Comparison of ENCODE assay signal across 7 mouse cellular contexts in the genomic region with DNA sequence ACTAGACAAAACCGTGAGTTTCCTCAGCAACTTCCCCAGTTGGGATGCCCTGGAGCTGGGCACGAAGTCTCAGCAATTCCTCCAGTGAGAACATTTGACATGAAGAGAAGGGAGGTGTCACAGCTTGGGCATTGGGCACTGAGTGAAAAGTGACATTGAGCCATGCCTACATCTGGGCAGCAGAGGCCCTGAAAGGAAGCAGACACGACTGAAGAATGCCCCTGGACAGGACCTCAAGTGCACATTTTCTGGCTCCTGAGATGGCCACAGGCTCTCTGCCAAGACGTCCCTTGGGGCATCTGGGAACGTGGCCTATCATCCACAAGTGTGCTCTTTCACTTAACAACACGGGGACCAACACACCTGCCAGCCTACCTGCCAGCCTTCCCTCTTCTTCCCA. TPM values are rescaled to one million over a fixed set of nuclear protein-coding genes. Genes with fewer than 3 reads are reported as not detected.
DNase-seq lines count a peak whose midpoint lies in the region; ATAC-seq lines count a peak whose summit lies in the region.

No protein-coding gene starts in this region.

- peaks cover 20% of the 10 kb centered on the region for H3K4me1 ChIP-seq in heart, embryonic 11.5 days (ENCODE audit: control insufficient read depth, insufficient read depth, low read length)
- H3K4me1 ChIP-seq in limb, embryonic 13.5 days = peaks cover 17% of the 10 kb centered on the region
- peaks cover 28% of the 10 kb centered on the region for H3K4me1 ChIP-seq in neural tube, embryonic 13.5 days (replicated peaks)

- H3K9me3 ChIP-seq in heart, embryonic 11.5 days (replicated peaks; ENCODE audit: control insufficient read depth, low read length) = no peaks in the 10 kb centered on the region
- H3K9me3 ChIP-seq in limb, embryonic 13.5 days = no peaks in the 10 kb centered on the region
- no peaks in the 10 kb centered on the region for H3K9me3 ChIP-seq in neural tube, embryonic 13.5 days

- no peaks in the 10 kb centered on the region for H3K27me3 ChIP-seq in heart, embryonic 11.5 days (ENCODE audit: control insufficient read depth, insufficient read depth, low read length)
- no peaks in the 10 kb centered on the region; the same call in 1 of the 2 replicates for H3K27me3 ChIP-seq in limb, embryonic 13.5 days
- no peaks in the 10 kb centered on the region for H3K27me3 ChIP-seq in neural tube, embryonic 13.5 days

- 49% methylated on average over 6 of the region's 6 CpGs for WGBS in heart, embryonic 11.5 days (ENCODE audit: insufficient replicate concordance)
- WGBS in limb, embryonic 13.5 days = 52% methylated on average over 6 of the region's 6 CpGs
- WGBS in neural tube, embryonic 13.5 days = 53% methylated on average over 6 of the region's 6 CpGs

- H3K4me3 ChIP-seq in heart, embryonic 11.5 days (ENCODE audit: low read depth, low read length) = peak overlapping the region; percentile 95
- peak overlapping the region; percentile 97 for H3K4me3 ChIP-seq in limb, embryonic 13.5 days
- peak overlapping the region; percentile 94 for H3K4me3 ChIP-seq in neural tube, embryonic 13.5 days

- no peak for ATAC-seq in heart, embryonic 11.5 days (replicated peaks; ENCODE audit: insufficient number of reproducible peaks, low FRiP score, low TSS enrichment)
- ATAC-seq in limb, embryonic 13.5 days (ENCODE audit: low FRiP score, low read depth) = no peak
- ATAC-seq in neural tube, embryonic 13.5 days (ENCODE audit: low read depth) = no peak

- no peak overlapping the region for H3K27ac ChIP-seq in heart, embryonic 11.5 days (ENCODE audit: low read depth, low read length)
- 0 out of 2 replicates have a peak overlapping the region, but pooled peaks have one; percentile 33 for H3K27ac ChIP-seq in limb, embryonic 13.5 days
- no peak overlapping the region for H3K27ac ChIP-seq in neural tube, embryonic 13.5 days (replicated peaks)

- DNase-seq in testis, postnatal 10 days (ENCODE audit: low spot score) = peak; percentile 60
- no peak for DNase-seq in testis, postnatal 14 days (ENCODE audit: low spot score)
- no peak for DNase-seq in adrenal gland, adult 8-10 months
- DNase-seq in frontal cortex, postnatal 10 days (ENCODE audit: low spot score in 2 of 2) = no peak

- H3K4me2 ChIP-seq in heart, embryonic 11.5 days = peak overlapping the region; percentile 97
- peak overlapping the region; percentile 98 for H3K4me2 ChIP-seq in limb, embryonic 13.5 days (replicated peaks)
- peak overlapping the region; percentile 99 for H3K4me2 ChIP-seq in neural tube, embryonic 13.5 days

- H3K36me3 ChIP-seq in heart, embryonic 11.5 days (ENCODE audit: control insufficient read depth, insufficient read depth, low read length) = no peaks in the 10 kb centered on the region
- no peaks in the 10 kb centered on the region for H3K36me3 ChIP-seq in limb, embryonic 13.5 days
- no peaks in the 10 kb centered on the region for H3K36me3 ChIP-seq in neural tube, embryonic 13.5 days

- no peak overlapping the region for H3K9ac ChIP-seq in heart, embryonic 11.5 days (ENCODE audit: low read depth, low read length)
- H3K9ac ChIP-seq in limb, embryonic 13.5 days = no peak overlapping the region
- peak overlapping the region; percentile 94; the same call in 1 of the 2 replicates for H3K9ac ChIP-seq in neural tube, embryonic 13.5 days

RNA-seq across cellular contexts. Expression of gene Fbrsl1, which starts 1.0 kb away (rescaled TPM):
- 8.1 and 10.2 TPM in 2 replicates for polyA plus RNA-seq in heart, embryonic 11.5 days (2014; fragmentation: Nextera tagmentation; extraction: Ambion mirVana)
- polyA plus RNA-seq in limb, embryonic 13.5 days (2015; fragmentation: Nextera tagmentation; extraction: Ambion mirVana) = 16.0 and 17.3 TPM in 2 replicates
- polyA plus RNA-seq in neural tube, embryonic 13.5 days (2015; fragmentation: Nextera tagmentation; extraction: Ambion mirVana) = 25.5 and 29.0 TPM in 2 replicates
- total RNA-seq in adrenal gland, adult 8-10 months (2022) = 10 to 100 TPM; 62.7 to 87.3 (median 75.5) TPM
